Mouse (Mus musculus): Measurements from ENCODE around the gene Snrnp35.
A peak's percentile ranks its signal among the peaks of the same experiment; 100 is the strongest.

Snrnp35 gene

GRCm38 (mm10) chr5:124462297-124463025, 20.5 kb upstream of the Snrnp35 start:
- no peak for DNase-seq (ENCODE audit: low spot score in 2 of 2)

GRCm38 (mm10) chr5:124463462-124463861, 19.5 kb upstream of the Snrnp35 start:
- no peak for DNase-seq (ENCODE audit: low spot score in 2 of 2)

- no peak for DNase-seq (ENCODE audit: low spot score in 2 of 2)
These were observed 18.0 kb upstream of the Snrnp35 start for GRCm38 (mm10) chr5:124464905-124465304.

- no peak for DNase-seq (ENCODE audit: low spot score in 2 of 2)
These were observed 15.2 kb upstream of the Snrnp35 start for GRCm38 (mm10) chr5:124467766-124468165.

- no peak for DNase-seq (ENCODE audit: low spot score in 2 of 2)
These were observed 14.6 kb upstream of the Snrnp35 start for GRCm38 (mm10) chr5:124468365-124468764.

GRCm38 (mm10) chr5:124469486-124469885, 13.4 kb upstream of the Snrnp35 start:
- DNase-seq (ENCODE audit: low spot score in 2 of 2) = peak; percentile 55 to 73

- no peak for DNase-seq (ENCODE audit: low spot score in 2 of 2)
These were observed 12.3 kb upstream of the Snrnp35 start for GRCm38 (mm10) chr5:124470591-124471171.

- DNase-seq (ENCODE audit: low spot score in 2 of 2) = no peak
These were observed 4.1 kb upstream of the Snrnp35 start for GRCm38 (mm10) chr5:124478873-124479204.

- DNase-seq (ENCODE audit: low spot score in 2 of 2) = peak in 1 of 2 experiments; percentile 18
These were observed 2.8 kb upstream of the Snrnp35 start for GRCm38 (mm10) chr5:124480119-124480518.

GRCm38 (mm10) chr5:124481714-124482113, 1.2 kb upstream of the Snrnp35 start:
- no peak for DNase-seq (ENCODE audit: low spot score in 2 of 2)

GRCm38 (mm10) chr5:124482436-124482965, 433 bp upstream of the Snrnp35 start:
- DNase-seq (ENCODE audit: low spot score in 2 of 2) = no peak

GRCm38 (mm10) chr5:124483655-124484396, 892 bp downstream of the Snrnp35 start:
- no peak for DNase-seq (ENCODE audit: low spot score in 2 of 2)

- DNase-seq (ENCODE audit: low spot score in 2 of 2) = no peak
These were observed 2.7 kb downstream of the Snrnp35 start for GRCm38 (mm10) chr5:124485654-124486053.

- DNase-seq (ENCODE audit: low spot score in 2 of 2) = no peak
These were observed 6.0 kb downstream of the Snrnp35 start for GRCm38 (mm10) chr5:124488885-124489284.

- DNase-seq (ENCODE audit: low spot score in 2 of 2) = no peak
These were observed 8.8 kb downstream of the Snrnp35 start for GRCm38 (mm10) chr5:124491732-124492131.

- no peak for DNase-seq (ENCODE audit: low spot score in 2 of 2)
These were observed 9.7 kb downstream of the Snrnp35 start for GRCm38 (mm10) chr5:124492618-124493017.

GRCm38 (mm10) chr5:124493455-124493854, 10.5 kb downstream of the Snrnp35 start:
- DNase-seq (ENCODE audit: low spot score in 2 of 2) = no peak

GRCm38 (mm10) chr5:124495547-124495946, 12.6 kb downstream of the Snrnp35 start:
- peak; percentile 54 to 55 for DNase-seq (ENCODE audit: low spot score in 2 of 2)

- DNase-seq (ENCODE audit: low spot score in 2 of 2) = no peak
These were observed 13.9 kb downstream of the Snrnp35 start for GRCm38 (mm10) chr5:124496614-124497514.

- no peak for DNase-seq (ENCODE audit: low spot score in 2 of 2)
These were observed 15.4 kb downstream of the Snrnp35 start for GRCm38 (mm10) chr5:124498221-124498876.

- no peak for DNase-seq (ENCODE audit: low spot score in 2 of 2)
These were observed 16.1 kb downstream of the Snrnp35 start for GRCm38 (mm10) chr5:124499001-124499400.

Measured in thymus, postnatal 10 days (tissue).